Mouse (Mus musculus) thymus, postnatal 0 days (tissue): ENCODE data around the gene Fkbp2. TPM values are rescaled to one million over a fixed set of nuclear protein-coding genes. Genes with fewer than 3 reads are reported as not detected.

Source experiments
- DNase-seq: peaks from one replicate; pipeline ENCODE4 v3.0.0-alpha.2; 2015; ENCODE audit warnings: low spot score
- polyA plus RNA-seq: library from polyadenylated mRNA; unstranded; fragments of >200 nt; fragmentation: Nextera tagmentation; extraction: Ambion mirVana; gene quantifications from 2 replicates; pipeline ENCODE4 v1.2.1, GENCODE M21; 2015

The Fkbp2 gene
- polyA plus RNA-seq: 90.6 and 99.5 TPM in 2 replicates

DNA sequence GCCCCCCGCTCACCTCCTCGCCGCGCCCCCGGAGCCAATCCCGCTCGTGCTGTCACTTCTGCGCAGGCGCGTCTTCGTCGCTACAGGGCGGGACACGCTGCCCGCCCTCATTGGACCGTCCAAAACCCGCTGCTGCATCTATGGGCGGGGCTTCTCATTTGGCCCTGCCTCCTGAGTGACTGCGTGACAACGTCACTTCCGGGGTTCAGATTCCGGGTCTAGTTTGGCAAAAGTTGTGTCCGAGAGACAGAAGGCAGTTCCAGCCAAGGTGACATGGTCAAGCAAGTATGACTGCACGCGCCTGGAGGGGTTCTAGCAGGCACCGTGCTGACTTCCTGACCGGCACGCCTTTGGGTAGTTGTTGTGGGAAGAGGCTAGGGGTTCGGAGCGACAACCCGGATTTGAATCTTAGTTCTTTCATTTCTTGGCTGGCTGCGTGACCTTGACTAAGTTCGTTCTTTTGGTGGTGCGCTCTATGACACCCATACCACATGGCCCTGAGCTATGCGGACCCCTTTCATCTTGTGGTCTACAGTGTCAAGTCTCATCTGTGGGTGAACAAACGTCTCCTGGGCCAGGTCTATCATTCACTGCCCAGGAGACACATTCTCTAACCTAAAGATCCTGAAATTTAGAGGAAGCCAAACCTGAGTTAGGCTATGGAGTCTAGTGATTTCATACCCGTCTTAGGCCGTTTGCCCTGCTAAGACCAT, at the start of gene Fkbp2:
Fkbp2 (minus strand) TSS at position 121 of the 713 bp plus-strand sequence.
- DNase-seq: peak; percentile 99

DNA sequence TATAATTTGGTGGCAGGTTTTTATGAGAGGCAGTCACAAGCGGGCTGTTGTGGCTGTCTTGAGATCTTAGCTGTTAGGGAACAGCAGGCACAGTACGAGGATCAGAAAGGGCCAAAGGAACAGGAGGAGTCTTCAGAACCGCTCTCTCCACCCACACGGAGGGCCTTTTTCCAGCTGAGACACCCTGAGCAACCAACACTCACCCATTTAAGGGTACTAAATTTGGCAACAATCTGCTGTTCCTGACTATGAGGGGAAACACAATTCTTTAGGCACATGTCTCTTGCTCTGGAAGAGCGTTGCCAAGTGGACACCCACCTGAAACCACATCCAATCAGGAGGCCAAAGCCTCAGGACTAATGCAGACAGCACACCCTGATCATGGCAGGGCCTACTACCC, 49.2 kb upstream of the Fkbp2 start:
- no peak for DNase-seq

DNA sequence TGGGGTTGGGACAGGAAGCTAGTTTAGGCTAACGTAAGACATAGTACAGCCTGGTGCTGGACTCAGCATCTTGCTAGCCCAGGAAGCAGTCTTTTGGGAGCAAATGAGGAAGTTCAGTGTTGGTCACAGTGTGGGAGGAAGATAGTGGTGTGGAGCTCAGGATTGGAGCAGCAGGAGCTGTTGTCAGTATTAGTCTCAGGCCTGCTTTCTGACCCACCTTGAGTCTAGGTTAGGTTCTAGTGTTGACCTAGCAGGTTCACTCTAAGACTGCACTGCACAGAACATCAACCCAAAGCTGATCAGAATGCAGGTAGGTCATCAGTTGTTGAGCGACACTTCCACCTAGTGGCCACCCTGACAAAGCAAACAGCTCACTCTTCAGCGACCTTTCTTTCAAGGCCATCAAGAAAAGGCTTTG, 39.9 kb upstream of the Fkbp2 start:
- DNase-seq: peak; percentile 84

DNA sequence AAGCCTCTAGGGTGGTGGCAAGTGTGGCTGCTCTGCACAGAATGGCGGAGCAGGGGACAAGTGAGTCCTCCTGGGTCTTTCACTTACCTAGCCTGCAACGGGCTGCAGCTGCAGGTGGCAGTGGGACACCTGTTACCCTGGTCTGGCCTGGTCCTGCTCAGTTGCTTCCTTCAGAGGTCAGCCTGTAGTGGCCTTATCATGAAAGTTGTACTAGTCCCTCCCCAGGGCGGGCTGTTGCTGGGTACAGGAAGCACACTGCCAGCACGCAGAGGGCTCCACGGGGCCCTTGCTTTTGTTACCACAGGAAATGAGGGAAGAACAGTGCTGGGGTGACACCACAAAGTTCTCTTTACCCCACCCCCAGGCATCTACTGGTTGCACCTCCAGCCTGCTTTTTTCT, 38.9 kb upstream of the Fkbp2 start, which contains the start of gene Fermt3:
Fermt3 (minus strand) TSS at position 279 of the 400 bp plus-strand sequence.
- DNase-seq: peak; percentile 91

DNA sequence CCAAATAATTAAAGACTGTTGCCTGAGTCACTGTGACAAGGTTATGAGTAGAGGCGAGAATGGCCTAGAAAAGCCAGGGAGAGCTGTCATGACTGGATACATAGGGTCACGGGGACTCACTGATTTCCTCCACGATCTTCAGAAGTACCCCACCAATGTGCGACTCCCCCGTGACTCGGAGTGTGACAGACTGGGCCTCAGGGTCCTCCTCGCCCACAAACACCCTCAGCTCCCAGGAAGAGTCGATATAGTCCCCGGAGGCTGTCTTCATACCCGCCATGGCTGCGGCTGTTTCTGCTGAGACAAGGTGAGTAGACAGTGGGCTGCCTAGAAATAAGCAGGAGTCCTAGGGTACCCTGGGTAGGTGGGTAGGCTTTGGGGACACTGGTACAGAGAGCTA, 38.2 kb upstream of the Fkbp2 start:
- DNase-seq: no peak

DNA sequence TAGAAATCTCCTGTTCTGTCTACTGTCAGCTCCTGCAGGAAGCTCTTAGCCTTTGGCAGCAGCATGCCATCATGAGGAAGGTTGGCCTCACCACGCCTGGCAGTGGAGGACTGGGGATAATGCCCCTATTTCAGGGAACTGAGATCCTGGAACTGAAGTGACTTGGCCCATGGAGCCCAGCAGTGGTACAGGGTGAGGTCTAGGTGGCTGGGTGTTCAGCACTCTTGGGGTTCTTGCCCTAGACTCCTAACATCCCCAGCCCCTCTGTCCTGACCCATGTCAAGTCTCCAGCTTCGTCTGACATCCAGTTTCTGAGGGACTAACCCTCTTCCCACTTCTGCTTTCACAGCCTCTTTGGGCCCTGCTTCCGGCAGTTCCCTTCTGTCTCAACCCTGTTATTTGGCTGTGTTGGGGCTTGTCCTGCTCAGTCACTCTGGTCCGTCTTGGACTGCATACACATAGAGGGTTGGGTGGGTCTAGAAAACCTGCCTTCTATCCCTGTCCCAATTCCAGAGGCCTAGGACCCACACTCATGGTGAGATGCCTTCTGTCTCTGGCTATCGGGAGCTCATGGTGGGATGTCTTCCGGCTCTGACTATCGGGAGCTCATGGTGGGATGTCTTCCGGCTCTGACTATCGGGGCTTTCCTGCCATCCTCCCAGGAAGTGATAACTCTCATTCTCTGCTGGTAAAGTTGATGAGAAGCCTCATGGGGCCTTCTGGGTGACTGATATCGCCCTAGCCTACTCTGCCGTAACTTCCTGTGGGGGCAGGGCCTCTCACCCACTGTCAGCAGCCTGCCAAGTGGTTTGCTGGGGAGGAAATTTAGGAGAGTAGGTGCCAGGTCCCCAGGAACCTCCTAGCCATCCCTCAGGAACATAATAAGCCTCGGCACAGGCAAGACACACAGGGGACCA, 37.5 kb upstream of the Fkbp2 start:
- DNase-seq: peak; percentile 83

DNA sequence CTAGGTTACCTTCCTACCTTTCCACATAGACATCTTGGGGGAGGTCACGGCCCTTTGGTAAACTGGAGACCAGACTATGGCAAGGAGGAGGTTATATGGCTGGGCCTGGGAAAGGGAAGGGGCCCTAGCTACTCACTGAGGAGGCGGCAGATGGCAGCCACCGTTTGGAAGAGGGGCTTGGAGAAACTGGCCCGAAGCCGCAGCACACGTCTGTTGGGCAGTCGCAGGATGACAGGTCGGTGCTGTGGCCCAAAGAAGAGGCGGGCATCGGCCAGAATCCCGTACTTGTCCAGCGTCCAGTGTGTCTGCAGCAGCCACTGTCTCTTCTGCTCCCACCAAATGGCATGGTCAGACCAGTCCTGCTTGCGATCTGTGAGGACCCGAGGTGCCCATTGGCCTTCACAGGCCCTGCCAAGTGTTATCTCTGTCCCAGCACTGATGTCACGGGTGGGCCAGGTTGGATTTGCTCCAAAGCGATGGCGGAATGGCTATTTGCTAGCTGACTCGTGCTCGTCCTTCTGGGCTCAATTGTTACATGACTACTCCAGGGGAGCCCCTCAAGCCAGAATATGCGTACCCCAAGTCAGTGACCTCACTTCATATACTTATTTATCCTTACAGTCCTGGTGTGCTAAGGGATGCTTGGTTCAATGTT, 34.3 kb upstream of the Fkbp2 start:
- DNase-seq: no peak

DNA sequence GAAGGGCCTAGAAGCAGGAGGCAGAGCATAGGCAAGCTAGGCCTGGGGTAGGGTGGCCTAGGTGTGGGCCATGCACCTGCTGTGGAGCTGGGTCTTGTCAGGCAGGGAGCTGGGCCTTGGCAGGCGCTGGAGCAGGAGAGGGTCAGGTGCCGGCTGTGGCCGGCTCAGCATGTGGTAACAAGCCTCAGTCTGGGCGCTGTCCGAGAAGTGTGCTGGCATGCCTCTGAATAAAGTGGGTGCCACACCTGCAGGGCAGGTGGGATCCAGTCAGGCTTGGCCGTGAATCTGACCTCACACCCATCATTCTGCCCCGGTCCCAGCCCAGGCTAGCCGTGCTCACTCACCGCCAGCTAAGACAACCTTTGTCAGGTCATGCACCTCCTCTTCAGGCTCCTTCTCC, 33.7 kb upstream of the Fkbp2 start:
- no peak for DNase-seq

DNA sequence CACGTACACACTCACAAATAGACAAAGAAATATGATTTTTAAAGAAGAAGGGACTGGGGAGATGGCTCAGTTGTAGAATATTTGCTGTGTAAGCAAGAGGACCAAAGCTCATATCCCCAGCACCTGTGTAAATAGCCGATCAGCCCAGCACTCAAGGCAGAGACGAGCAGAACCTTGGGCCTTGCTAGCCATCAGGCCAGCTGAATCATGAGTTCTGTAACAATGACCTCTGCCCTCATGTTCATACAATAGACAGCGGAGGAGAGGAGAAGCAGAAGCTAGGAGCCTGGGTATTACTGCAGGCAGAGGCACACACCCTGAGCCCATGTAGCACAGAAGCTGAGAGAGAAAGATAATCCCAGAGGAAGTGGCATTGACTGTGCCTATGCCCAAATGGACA, 32.1 kb upstream of the Fkbp2 start:
- no peak for DNase-seq

DNA sequence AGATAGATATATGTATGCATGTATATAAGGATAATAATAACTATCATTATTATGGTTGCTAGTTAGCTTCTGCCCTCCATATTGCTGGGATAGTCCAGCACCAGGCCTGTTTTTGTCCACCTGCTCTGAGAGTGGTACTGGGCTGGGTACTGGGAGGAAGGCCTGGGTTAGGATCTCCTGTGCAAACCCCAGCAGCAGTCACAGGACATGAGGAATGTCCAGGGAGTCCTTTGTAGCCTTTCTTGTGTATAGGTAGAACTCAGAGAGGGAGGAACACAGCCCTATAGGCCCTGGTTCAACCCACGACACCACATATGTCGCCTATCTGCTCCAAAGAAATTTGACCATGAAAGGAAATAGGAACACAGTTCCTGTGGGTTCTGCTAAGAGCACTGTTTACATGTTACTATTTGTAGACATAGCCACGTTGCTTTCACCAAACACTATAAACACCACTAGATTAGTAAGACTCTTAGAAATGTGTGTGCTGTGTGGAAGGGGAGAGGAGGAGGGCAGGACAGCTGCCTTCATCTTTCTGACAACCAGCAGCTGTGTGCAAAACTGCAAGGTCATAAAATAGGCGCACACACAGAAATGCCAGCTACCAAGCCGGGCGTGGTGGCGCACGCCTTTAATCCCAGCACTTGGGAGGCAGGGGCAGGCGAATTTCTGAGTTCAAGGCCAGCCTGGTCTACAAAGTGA, 26.7 kb upstream of the Fkbp2 start:
- DNase-seq: no peak

DNA sequence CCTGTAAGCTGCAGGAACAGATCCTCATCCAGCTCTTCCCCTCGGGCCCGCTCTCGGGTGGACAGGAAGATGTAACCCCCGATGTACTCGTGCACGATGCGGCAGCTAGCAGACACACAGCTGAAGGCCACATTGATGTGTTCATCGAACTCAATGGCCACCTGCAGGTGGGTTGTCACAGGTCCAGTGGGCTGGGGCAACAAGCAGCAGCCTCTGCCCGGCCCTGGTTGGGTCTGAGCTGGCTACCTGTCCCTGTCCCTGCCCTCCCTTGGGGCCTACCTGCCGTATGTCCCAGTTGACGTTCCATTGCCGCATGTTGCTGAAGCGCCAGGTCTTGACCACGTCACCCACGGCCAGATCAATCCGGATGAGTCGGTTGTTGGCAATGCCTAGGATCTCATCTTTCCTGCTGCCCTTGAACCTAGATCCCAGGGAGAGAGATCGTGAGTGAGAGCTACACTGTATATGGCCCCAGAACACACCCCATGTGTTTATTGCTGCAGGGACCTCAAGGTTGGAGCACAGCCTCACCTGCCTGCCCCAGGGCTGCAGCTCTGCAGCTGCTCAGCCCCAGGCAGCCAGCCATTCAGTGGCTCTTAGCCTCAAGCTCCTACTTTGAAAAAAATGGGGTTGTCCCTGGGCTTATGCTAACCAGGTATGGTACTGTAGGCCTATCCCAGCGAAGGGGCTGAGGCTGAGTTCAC, 19.2 kb upstream of the Fkbp2 start:
- DNase-seq: no peak

DNA sequence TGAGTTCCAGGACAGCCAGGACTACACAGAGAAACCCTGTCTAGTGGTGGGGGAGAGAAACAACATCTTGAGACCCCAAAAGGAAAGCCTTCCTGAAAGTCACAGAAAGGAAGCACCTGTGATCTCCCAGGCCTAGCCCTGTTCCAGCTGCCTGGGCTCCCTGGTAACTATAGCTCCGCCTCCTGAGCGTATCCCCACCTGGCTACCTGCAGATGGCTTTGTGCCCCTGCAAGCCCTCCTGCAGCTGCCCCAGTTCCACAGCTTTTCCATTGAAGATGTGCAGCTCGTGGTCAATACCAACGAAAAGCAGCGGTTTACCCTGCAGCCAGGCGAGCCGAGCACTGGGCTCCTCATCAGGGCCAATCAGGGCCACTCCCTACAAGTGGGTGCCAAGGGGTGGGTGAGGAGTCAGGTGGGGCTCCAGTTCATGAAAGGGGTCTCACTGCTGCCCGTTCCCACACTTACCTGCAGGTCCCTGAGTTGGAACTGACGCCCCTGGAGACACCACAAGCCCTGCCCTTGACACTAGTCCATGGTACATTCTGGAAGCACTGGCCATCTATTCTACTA, 17.5 kb upstream of the Fkbp2 start:
- DNase-seq: peak; percentile 56

DNA sequence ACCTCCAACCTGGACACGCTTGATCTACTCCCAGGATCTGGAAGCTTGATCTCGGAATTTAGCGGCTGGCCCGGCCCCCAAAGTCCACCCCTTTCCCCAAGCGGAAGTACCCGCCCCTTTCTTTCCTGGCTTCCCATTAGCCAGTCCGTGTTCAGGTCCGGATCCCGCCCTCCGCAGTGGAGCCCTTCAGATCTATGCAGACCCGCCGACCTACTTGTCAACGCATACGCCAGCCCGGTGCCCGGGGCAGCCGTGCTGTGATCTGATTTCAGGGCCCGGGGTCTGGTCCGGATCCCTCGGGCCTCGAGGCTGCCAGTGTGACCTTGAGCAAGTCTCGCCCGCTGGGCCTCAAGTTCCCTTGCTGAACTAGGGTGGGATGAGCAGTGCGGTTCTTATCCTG, 15.7 kb upstream of the Fkbp2 start, which contains the start of the genes Nudt22 and Trpt1:
Nudt22 (minus strand) TSS at position 112 of the 400 bp plus-strand sequence.
Trpt1 (plus strand) TSS at position 126 of the 400 bp plus-strand sequence.
- DNase-seq: peak; percentile 67

DNA sequence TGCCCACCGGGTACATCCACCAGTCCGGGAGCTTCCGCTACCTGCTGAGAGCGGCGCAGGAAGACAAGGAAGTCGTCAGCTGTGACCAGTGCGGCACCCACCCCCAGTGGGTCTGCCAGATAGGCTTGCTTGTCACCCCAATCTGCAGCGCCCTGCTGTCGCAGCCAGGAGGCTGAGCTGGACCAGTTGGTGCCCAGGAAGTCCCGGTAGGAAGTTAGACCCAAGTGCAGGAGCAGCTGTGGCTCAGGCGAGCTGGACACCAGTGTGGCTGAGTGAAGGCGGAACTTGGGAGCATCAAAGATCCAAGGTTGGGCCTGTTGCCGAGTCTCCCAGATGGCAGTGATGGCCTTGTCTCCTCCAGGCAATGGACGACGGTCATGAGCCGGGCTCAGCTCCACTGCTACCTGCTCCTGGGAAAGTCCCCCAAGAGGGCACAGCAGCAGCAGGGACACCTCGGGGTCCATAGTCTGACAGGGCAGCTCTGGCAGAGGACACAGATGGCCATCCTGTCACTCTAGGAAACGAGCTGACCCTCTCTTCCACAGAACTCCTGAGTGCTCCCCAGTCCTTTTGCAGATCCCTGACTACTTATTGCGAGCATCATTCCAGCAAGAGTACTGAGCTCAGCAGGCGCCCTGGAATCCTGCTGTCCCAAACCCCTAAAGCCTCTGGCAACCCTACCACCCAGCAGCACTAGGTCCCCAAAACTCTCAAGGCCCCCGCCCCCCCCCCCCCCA, 15.1 kb upstream of the Fkbp2 start:
- no peak for DNase-seq

DNA sequence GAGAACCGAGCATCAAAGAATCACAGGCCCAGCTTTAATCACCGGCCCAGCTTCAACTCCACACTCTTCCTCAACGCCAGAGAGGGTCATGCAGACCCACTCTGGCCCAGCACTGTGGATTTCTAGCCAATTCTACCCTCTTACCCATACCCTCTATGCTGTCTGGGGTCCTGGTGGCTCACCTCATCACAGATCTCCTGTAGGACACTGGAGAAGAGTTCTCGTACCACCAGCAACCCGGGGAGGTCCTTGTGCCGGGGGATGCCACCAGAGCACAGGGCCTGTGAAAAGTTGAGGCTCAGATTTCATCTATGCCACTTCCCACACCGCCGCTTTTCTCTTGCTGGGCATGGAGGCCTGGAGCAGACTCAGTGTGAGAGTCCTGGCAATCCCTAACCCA, 14.2 kb upstream of the Fkbp2 start:
- DNase-seq: no peak

DNA sequence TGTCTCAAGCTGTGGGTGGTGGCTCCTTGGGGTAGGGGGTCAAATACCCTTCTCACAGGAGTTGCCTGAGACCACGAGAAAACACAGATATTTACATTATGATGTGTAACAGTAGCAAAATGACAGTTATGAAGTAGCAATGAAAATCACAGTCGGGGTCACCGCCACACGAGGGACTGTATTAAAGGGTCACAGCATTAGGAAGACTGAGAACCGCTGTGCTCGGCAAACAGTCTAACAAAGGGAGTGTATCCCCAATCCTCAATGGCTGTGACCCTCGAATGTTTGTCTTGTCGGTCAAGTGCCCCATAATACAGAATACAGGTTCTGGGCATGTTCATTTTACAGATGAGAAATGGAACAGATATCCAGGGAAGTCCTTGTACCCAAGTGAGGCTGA, 13.7 kb upstream of the Fkbp2 start:
- no peak for DNase-seq

DNA sequence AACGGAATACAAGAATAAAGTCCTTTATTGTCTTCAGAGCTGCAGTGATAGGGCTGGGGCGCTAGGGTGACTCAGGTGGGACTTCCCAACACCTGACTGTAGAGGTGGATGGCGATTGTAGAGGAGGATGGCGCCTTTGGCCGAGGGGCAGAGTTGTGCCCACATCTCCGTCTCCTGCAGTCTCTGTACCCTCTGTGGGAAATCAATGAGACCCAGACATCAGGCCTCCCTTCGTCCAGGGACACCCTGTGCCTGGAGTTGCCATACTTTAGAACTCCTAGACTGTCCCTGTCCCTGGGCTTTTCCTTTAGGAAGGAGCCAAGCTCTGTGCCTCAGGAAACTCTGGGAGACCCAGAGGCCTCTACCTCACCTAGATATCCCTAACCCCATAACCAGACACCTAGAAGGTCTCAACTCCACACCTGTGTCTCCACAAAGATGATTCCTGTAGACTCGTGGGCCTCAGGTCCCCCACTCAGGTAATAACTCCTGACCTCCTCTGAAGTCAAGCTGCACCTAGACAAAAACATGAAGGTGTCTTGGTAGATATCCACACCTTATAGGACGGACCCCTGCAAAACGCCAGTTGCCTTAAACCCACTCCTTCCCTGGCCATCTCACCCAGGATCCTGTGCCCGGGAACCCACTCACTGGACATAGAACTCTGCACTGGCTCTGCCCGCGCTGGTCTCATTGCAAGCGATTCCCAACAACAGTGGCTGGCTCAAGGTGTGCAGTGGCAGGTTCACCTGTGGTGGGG, 12.9 kb upstream of the Fkbp2 start:
- no peak for DNase-seq

DNA sequence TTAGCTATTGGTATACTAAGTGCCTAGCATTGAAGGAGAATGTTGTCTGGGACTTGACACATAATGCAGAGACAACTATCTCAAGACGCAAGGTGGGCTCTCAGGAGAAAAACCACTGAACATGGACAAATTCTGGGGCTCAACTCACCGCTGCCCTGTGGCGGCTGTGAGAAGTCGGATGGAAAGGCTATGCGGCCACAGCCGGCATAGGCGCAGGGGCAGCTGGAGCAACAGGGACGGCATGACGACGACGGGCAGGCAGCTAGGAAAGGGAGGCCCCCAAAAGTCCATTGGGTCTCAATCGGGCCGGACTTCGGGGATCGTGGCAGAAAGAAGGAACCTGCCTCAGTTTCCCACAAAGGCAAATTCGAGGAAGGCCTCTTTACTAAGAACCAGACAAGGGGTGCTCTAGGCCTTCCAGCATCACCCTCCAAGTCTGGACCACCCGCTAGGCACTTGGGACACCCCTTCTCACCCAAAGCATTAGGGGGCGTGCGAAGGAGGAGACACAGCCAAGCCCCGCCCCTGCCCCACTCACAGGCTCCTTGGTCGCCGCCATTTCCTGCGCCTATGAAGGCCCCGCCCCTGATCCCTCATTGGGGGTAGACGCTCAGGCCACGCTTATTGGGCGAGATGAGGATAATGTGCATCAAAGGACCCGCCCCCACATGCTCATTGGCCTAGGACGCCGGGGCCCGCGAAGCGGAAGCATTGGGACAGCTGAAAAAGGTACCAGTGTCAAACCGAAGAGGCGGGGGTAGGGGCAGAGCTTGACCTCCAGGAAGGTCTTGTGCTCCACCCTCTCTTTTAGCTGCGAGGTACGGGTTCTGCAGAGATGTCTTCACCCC, 11.9 kb upstream of the Fkbp2 start, which contains the start of gene Dnajc4:
Dnajc4 (minus strand) TSS at position 562 of the 848 bp plus-strand sequence.
- DNase-seq: peak; percentile 98
